Mouse (Mus musculus) cerebellum, adult 9-10 months (tissue): ENCODE data around the gene Fndc3b.

Source experiments
- DNase-seq: peaks from one replicate; pipeline ENCODE4 v3.0.0; 2022

Gene Fndc3b

DNA sequence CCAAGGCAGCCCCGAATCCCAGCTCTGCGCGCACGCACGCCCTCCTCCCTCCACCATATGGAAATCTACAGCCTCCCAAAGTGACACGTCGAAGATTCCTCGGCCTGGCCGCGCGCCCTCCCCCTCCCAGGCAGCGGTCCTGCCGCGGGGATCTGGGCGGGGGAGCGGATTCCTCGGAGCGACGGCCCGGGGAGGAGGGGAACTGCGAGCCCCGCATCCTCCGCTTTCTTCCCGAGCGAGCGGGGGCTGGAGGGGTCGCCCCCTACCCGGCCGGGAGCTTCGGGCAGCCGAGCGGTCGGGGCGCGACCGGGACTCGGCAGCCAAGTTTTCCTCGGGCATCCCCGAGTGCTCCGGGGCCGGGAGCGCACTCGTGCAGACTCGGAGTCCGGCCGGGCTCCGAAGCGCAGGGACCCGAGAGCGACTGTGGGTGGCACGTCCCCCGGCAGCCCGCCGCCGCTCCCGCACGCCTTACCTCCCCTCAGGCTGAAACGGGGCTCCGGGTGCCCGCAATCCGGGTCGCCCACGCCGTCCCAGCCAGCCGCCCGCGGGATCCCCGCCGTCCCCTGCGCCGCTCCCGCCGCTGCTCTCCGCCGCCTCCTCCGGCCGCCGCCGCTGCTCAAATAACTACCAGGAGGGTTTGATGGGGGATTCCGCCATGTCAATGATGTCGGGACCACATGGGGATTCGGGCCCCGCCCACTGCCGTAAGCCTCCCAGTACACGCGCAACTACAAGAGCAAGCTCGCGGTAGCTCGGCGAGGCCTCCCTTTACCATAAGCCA, at the start of gene Fndc3b:
TSS of gene Fndc3b (minus strand) at position 660 of the 781 bp plus-strand sequence.
- peak; percentile 85 for DNase-seq

DNA sequence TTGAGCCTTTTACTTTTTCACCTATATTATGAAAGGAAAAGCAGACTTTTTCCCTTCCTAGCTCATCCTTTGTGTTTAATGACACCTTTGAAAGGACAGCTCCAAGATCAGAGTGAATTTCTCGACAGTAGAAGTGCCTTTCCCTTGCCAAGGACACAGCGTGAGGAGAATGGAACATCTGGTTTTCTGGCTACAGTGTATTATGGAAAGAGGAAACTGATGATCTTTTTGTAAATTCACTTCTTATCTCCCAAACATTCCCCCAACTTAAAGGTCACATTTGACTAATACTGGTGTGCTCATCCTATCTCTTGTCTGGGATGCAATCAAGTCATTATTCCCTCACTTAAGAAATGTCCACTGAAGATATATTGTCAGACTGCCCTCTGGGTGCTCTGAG, 49.2 kb upstream of the Fndc3b start:
- DNase-seq = no peak

DNA sequence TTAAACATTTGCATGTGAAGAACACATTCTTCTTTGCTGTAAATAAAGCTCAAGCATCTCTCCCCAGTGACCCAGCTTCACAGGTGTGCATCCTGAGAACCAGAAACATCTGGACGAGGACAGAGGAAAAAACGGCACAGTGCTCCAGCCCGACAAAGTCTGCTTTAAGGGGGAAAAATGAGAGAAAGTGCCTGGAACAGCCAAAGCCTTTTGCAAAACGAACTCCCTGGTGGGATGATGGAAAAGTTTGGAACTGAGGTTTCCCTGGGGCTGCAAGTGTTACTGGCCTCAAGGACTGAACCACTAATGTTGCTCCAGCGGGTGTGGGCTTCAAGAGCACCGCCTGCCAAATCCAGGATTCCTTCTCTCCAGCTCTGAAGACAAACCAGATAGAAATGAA, 47.9 kb upstream of the Fndc3b start:
- DNase-seq = no peak

DNA sequence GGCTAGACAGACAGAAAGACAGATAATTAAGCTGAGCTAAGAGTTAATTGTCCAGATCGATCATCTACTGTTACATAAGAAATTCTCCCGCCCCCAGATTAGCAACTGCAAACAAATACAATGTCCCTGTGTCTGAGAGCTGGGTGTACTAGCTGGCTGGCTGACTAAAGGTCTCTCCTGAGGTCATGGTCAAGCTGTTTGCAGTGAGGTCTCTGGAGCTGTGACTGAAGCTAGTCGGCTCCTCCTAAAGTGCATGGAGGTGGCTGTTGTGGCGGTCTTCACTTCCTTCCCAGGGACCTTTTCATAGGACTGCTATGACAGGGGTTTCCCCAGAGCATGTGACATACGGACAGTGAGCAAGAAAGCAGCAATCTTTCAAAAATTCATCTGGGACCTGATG, 40.5 kb upstream of the Fndc3b start:
- no peak for DNase-seq

DNA sequence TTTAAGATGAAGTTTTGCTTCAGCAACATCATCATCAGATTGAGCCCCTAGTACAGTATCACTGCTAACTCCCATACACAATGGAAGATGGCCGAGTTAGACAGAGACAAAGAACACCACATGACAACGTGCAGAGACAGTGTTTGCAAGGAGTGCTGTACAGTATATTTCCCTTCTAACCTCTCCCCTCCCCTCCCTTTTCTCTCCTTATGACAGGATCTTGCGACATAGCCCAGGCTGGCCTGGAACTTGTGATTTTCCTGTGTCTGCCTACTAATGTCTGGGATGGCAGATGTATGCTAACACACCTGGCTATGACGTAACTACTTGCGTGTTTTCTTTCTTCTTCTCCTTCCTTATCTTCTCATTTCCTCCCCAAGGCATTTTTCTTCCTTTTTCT, 40.0 kb upstream of the Fndc3b start:
- DNase-seq = no peak

DNA sequence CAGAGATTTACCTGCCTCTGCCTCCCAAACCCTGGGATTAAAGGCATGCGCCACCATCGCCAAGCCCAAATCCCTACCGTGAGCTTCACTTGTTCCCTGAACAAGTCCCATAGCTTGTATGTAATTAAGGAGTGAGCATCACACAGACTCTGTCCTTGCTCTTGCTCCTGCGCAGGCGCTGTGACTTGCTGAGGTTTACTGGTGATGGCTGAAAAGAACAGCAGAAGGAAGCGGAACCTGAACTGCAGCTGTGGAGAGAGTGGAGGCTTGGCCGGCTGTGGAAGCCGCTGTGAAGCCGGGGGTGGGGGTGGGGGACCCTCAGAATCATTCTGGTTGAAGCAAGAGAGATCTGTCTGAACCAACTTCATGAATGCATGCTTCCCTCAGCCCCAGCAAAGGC, 34.5 kb upstream of the Fndc3b start:
- DNase-seq = no peak

DNA sequence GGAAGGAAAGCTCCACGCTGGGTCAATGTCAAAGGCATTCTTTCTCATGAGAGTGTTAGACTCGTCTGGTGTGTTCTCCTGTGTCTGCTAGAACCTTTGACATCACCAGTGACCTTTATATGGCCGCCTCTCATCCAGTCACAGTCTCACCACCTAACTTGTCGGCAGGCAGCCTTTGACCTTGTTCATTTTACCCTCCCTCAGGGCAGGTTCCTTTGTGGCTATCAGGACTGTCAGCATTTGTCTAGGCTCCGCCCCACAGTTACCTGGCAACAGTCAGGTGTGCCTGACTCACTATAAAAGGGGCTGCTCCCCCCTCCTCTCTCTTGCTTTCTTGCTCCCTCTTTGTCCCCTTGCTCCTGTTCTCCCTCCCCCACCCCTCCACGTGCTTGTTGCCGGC, 33.6 kb upstream of the Fndc3b start:
- DNase-seq = no peak

DNA sequence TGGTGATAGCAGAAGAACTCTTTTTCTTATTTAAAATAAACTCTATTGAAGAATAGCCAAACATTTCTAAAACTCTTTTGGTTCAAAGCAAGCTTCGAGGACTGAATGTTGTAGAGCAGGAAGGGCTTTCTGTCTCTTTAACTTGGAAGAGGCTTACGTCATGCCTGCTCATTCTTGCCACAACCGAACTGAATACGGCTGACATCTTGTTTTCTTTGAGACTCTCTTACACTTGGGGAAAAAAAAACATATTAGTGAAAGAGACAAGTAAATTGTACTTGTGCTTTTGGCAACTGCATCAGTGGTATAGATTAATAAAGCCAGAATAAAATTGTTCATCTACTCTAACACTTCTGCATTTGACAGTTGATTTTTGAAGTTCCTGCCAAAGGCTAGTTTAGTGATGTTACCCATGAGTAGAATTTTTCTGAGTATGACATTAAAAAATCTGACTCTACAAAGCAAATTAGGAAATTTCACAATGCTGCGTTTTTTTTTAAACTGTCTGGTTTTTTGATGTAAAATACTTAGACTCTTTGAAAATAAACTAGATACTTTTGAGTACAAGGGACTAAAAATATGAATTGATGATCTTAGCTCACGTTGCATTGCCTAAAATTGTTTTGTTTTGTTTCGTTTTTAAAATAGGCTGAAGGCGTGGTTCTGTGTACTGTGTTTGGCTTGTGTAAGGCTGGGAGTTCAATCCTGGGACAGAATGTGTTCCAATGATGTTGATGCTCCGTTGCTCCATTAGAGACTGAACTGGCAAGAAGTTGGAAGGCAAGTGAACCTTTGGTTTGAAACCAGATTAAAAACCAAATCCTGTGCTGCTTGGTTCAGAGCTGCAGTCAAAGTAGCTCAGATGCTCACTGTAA, 32.4 kb upstream of the Fndc3b start:
- no peak for DNase-seq

DNA sequence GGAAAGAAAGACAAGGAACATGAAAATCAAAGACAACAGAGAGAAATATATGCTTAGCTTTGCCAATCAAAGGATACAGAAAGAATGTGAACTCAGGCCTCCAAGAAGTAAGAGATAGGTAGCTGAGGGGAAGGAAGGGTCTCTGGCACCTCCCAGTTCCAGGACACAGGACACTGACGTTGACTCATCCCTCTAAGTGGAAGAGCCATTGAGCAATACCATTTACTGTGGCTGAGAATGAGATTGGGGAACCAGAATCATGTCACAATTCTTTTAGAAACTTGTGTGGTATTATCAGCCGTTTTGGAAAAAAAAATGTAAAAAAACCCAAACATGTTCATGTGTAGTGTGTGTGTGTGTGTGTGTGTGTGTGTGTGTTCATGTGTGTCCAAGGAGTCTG, 31.0 kb upstream of the Fndc3b start:
- no peak for DNase-seq

DNA sequence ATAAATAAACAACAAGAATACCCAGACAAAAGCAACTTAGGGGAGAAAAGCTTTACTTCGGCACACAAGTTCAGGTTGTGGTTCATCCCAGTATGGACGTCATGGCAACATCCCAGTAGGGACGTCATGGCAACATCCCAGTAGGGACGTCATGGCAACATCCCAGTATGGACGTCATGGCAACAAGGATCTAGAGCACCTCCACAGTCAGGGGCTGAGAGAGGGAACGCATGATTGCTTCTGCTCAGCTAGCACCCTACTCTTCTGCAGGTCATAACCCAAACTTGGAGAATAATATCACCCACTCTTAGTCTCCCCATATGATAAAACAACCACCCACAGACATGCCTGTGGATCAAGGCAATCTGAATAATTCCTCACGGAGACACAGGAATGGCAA, 29.0 kb upstream of the Fndc3b start:
- no peak for DNase-seq

DNA sequence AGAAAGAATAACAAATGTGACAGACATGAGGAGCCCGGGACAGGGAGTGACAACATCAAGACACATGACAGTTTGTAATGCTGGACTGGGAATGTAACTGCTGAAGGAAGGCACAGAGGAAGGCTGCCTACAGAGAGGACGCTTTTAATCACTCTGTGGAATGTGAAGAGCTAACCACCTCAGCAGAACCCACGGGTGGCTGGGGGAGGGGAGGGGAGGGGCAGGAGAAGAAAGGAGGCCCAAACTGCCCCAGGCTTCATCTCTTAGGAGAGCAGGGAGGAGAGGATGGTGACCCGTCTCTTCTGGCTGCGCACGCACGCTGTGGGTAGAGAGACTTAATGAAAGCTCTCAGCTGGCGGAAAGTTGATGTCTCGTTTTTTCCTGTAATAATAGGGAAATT, 25.1 kb upstream of the Fndc3b start:
- no peak for DNase-seq

DNA sequence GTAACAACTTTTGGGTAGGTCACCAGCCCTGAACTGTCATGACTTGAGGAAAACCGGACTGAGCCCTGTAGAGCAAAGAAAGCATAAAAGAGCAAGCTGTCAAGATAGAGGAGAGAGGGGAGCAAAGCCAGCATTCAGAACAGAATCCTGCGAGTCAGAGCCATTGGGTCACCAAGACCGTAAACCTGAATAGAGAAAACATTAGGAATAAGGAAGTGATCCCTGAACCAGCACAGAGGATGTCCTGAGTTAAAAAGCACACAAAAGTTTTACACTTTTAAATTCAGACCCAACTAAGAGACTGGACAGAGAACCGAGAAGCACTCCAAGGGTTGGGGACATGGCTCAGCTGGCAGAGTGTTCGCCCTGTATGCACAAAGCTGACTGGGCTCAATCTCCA, 24.0 kb upstream of the Fndc3b start:
- no peak for DNase-seq

DNA sequence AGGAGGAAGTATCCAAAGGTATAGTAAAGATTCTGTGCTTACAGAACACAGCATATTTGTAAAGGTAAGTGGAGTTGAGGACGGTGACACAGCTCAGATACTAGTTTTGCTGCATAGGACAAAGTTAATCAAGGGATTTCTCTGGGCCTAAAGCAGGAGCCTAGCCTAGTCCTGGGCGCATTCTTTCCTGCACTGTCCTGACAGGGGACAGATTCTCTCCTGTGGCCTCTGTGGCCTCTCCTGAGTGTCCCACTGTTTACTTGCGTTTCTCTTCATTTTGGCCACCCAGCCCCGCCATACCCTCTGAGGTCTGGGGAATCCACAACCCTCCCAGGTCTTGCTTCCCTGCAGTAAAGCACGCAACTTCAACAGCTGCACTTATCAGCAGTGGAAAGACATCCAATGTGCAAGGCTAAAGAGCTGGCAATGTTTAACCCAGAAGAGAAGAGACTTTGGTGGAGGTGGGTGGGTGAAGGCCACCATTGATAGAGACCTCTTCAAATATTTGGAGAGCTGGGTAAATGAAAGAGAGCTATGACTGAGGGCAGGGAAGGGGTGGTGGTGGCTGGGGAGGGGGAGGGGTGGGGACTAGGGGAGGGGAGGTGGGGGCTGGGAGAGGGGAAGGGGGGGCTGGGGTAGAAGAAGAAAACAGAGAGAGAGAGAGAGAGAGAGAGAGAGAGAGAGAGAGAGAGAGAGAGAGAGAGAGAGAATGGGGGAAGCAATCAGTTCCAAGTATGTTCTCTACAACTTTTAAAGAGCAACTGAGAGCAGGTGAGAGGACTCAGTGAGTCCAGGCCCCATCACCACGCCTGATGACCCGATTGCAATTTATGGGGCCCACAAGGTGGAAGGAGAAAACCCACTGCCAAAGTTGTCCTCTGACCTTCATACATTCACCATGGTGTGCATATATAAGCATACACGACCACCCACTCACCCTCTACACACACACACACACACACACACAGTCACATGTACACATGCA, 18.0 kb upstream of the Fndc3b start:
- DNase-seq = no peak

DNA sequence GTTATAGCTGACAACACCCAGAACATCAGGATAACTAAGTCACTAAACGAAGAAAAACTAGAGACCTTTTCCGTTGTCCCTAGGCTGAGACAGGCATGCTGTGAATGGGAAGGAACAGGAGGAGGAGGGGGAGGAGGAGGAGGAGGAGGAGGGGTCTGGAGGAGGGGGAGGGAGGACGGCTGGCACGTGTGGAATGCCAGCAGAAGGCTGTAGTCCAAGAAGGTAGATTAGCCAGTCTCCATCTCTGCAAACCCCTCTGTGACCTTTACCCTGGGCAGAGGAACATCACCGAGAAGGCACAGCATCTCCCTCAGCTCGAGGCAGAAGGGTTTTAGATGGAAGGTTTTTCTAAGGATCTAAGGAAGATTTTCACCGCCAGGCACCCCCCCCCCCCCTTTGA, 17.1 kb upstream of the Fndc3b start:
- DNase-seq = no peak

DNA sequence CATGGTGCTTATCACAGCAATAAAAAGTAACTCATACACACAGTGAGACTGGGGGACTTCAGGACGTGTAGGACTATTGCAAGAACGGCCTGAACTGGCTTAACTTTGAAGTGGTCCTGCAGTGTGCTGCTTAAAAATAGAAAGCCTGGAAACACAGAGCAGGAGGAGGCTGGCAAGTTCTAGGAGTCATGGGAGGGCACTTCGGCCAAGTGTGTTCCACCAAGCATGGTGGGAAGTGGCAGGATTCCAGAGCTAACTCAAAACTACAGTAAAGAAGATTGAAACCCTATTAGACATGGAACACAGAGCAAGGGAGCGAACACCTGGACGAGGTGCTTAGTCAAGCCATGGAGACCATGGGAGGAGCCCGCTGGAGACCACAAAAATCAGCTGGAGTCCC, 14.6 kb upstream of the Fndc3b start:
- DNase-seq = no peak

DNA sequence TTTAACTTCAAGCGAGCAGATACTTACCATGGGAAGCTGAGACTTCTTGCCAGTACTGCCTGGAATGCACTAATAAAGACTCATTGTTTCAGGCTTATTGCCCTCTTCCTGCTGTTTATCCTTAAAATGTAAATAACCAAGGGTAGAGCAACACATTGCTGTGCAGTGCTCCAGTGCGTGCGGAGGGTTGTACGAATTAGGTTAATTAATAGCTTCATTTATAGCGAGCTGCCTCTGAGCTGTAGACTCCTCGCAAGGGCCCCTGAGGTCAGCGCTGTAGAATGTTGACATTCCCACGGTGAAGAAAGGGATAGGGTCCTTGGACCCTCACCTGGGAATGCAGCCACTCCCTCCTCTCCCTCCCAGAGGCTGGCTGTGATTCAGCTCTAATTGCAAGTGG, 13.1 kb upstream of the Fndc3b start:
- DNase-seq = no peak

DNA sequence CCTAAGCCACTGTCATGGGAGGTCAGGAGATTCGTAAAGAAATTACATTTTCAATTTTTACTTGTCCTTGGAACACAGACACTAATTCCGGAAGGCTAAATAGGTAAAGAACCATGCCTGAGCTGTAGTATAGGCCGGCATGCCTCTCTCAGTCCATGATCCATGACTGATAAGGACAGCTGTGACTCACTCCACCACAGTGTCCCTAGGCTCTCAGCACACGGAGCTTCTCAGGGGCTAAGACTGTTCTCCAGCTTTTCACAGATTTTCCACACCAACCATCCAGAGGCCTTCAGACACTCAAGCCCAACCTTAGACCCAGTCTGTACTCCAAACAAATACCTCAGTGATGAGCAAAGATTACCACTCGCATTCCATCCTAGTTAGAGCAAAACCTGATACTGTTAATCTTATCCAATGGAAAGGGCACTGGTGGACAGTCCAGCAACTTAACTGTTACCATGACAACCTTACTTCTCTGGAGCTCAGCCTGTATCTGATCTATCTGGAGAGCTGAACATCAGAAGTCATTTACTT, 7.8 kb upstream of the Fndc3b start:
- DNase-seq = no peak

DNA sequence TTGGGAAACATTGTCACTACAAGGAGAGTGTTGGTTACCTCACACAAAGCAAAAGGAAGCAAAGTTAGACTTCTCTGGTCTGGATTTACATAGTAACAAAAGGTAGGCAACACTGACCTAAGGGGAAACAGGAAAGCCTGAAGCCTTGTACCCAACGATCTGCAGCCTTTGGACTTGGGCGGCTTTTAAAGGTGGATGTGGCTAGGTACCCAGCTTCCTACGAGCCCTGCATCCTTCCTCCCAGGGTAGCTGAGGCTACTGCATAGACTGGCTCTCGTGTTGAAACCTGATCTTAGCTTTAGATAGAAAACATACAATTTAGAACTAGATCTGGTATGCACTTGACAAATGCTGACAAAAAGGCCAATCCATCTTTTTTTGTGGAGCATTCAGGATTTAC, 2.9 kb upstream of the Fndc3b start:
- DNase-seq = no peak

DNA sequence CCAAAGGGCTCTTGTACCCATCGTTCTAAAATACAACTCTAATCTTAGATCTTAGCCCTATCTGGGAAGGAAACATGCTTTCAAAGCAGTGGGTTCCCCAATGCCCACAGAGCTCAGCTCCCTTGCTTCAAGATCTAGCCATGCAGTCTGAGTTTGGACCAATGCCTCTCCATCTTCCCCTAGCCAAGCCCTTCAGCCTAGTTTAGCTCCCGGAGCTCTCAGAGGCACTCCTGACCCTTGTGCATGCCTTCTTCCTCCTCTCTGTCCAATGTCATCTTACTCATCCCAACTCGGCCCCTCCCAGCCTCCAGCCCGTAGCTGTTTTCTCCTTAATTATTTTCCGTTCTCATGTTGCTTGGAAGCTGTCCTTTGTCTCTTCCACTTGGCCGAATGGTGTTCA, 1.3 kb upstream of the Fndc3b start:
- DNase-seq = no peak

DNA sequence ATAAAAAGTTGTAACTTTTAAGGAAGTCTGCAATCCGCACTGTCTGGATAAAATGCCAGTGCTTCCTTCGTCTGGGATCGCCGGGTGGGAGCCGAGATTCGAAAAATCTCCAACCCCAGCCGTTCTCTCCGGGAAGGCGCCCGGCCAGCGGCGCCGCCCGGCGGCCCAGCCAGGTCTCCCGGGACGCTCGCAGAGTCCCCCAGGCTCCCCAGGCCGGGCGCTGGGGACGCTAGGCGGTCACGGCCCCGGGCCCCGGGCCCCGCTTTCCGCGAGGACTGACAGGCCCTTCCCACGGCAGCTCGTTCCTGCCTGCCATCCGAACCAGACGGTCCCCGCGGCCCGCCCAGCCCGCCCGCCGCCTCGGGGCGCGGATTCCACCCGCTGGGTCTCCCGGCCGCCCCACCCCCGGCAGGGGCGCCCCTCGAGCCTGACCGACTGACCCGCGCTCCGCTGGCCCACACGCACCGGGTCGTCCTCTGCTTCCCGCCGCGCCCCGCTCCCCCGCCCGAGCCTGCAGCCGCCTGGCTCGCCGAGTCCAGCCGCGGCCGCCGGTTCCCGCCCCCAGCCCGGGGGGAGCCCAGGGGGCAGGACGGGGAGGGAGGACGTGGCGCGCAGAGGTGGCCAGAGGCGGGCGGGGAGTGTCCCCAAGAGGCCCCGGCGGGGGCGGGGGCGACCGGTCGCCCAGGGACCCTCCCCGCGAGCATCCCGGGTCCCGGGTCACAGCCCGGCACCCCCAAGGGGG, 1.0 kb downstream of the Fndc3b start:
- no peak for DNase-seq

DNA sequence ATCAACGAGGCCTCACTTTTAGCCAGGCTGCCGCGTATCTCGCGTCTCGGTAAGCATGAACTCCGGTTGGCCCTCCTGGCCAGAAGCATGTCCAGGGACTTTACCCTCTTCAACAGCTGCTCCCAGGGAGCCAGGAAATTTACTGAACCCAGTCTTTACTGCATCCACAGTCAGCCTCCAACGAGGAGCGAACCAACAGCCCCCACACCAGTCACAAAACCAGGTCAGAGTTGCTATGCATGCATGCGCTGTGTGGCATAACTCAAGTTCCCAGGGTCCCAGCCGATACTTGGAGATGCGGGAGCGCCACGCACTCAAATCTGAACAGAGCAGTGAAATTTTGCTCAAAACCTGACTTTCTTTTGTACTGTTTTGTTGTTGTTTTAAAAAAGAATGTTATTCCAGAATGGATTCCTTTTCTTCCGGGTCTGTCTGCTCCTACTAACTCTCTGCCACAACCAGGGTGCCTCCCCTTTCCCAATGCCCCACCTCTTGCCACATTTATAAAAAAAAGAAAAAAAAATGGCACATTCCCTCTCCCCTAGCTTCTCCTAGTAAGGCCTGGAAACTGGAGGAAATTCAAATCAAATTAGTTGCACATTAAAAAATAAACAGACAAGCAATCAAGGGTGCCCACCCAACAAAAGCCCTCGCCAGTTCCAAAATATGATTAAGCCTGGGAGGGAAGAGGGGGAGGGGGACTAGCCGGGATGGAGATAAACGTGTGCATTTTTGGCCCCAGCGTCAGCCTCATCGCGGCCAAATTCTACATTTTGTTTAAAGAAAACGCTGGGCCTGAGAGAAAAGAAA, 1.8 kb downstream of the Fndc3b start:
- no peak for DNase-seq
